Mouse (Mus musculus): ENCODE results near the gene Dmrtc1a.
"Not testable (repeated sequence)": the region's sequence is repeated elsewhere in the genome, so short reads cannot be mapped to it uniquely, and the experiment has no call there.

Dmrtc1a gene

DNA sequence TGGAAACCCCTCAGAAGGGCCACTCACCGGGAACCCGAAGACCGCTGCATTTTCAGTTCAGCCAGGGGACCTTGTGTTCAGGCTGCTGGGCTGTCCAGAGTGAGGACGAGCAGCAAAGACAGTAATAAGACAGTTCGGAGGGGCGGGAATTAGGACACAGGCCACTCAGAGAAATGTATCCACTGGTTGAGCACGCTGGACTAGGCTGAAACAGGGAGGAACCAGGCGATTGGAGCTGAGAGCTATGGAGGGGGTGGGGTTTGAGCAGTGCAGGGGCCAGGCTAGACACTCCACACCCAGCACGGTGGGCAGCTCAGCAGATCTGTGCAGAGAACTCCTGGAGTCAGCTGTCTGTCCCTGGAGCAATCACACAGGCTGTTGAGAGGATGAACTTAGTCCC lies at the start of gene Dmrtc1a, which contains the start of gene 1700011M02Rik:
TSS of gene Dmrtc1a (minus strand) at position 101 of the 400 bp plus-strand sequence.
TSS of gene 1700011M02Rik (plus strand) at position 319 of the 400 bp plus-strand sequence.
- not testable (repeated sequence) for DNase-seq (ENCODE audit: low read depth, low spot score)

DNA sequence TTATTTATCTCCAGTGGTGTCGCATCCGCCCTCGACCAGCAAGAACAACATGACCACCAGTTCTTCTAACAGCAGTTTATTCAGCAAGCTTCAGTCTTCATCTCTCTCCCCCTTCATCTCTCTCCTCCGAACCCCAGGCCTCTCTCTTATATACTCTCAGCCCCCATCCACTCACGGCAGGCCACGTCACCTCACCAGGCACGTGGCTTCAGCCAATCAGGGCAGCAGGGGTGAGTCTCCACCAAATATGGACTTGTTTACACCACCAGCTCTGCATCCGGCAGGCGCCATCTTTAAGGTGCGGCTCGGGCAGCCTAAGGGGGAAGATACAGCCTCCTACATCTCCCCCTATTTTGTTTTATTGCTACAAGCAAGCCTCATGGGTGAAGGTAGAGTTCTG lies 41.6 kb upstream of the Dmrtc1a start:
- DNase-seq (ENCODE audit: low read depth, low spot score) = not testable (repeated sequence)

DNA sequence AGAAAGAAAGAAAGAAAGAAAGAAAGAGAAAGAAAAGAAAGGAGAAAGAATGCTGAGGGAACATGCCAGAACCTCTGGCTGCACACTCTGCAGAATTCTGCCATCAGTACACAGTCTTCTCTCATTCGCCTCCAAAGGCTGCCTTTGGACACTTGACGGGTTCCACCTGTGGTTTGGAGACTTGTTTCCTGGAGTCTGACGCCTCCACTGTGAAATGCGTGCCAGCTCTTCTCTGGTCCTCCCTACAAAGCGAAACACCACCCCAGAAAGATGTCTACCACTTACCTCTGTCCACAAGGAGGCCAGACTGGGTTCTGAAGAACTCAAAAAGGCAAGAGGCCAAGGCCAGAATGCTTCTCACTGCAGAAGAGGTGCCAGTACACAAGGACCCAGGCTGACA lies 28.3 kb upstream of the Dmrtc1a start:
- DNase-seq (ENCODE audit: low read depth, low spot score) = no peak

DNA sequence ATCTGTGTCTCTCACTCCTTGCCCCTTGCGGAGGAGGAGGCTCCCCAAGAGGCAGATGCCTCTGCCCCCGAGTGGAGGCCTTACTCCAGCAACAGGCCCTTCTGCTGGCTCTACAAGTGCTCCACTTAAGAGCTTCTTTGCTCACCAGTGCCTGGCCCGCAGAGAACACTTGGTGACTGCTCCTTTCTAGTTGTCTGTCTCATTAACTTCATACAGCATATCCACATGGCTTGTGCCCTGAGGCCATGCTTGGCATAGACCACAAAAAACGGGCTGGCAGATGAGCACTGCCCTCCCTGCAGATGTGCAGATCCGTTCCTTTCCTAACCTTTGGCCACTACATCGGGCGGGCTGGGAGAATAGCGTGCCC lies 25.9 kb upstream of the Dmrtc1a start:
- DNase-seq (ENCODE audit: low read depth, low spot score) = no peak

DNA sequence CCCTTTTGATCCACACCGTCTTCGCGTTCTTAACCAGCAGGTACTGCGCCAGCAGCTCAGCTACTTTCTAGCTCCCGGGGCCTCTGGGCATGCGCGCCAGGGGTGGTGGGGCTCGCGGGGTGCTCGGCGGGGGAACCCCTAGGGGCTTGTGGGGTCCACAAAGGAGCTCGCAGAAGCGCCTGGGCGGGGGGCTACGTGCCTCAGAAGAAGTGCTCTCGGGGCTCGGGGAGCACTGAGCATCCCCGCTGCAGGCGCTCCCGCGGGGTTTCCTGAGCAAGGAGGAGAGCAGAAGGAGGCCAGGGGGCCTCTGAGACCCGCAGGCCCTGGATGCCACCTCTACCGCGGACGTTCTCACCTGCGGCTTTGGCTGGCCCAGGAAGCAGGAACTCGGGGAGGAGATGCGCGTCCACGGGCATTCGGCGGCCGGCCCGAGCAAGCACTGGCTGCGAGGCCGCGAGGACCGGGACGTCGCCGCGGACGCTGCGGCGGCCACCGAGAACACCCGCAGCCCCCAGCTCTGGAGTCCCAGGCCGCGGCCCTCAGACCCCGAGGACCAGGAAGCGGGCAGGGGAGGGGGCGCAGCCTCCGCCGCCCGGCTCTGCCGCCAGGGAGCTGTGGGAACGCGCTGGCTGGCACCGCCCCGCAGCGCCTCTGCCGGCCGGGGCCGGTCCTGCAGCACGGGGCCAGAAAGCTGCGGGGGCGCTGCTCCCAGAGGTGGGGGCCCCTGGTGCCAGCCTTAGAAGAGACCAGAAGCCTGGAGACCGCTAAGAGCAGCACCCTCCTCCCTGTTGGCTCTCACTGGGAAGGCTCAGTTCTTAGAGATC lies 25.3 kb upstream of the Dmrtc1a start:
- DNase-seq (ENCODE audit: low read depth, low spot score) = no peak

DNA sequence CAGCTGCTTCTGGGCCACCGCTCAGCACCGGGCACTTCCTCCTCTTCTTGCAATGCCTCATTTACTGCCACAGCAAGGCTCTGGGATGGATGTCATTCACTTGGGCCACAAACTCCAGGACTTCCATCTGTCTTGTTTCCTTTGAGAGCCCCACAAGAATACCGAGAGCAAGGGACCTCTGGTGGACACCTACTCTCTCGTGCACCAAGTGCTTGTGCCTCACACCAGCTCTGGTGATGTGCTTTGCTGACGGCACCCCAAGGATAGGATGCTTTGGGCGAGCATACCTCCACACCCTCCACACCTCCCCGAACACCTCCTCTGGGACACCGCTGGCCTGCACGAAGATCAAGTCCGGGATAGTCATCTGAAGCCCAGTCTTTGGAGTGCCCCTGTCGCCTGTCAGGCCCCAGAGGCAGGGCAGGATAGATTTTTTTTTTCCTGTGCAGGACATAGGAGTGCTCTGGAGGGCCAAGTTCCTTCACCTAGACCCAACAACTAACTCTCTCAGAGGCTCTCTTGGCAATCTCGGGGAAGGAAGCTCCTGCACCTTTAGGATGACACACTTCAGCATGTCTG lies 24.6 kb upstream of the Dmrtc1a start:
- no peak for DNase-seq (ENCODE audit: low read depth, low spot score)

DNA sequence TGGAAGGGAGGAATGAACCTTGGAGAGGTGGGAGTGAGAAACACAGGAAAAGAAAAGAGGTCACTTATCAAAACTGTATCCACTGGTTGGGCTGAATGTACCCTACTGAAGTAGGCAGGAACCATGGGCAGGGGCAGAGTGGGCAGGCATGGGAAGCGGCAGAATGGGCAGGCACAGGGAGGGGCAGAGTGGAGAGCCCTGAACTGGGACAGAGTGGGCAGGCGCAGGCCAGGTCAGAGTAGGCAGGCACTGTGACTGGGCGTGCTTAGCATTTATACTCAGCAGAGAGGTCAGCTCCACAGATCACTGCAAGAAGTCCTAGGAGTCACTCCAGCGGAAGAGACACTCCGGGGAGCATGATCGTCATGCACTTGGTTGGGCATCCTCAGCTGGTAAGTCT lies 19.6 kb upstream of the Dmrtc1a start, which contains the start of gene 1700018G05Rik:
TSS of gene 1700018G05Rik (plus strand) at position 301 of the 400 bp plus-strand sequence.
- not testable (repeated sequence) for DNase-seq (ENCODE audit: low read depth, low spot score)

DNA sequence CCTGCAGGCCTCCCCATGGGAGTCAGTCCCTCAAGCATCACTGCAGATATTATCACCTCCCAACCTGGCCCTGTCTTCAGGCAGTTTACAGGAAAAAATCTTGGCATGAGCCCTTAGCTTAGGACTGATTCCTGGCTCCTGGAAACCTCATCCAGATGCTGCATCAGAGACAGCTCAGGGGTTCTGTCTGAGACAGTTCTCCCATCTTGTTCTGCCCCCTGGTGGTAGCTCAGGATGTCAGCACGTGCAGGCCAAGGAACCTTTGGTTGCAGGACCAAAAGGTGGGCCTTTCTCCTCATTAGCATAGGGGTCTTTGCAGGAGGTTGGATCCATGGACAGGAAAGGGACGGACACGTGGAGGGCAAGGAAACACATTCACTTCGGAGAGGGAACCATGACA lies 18.2 kb upstream of the Dmrtc1a start:
- peak; percentile 33 for DNase-seq (ENCODE audit: low read depth, low spot score)

DNA sequence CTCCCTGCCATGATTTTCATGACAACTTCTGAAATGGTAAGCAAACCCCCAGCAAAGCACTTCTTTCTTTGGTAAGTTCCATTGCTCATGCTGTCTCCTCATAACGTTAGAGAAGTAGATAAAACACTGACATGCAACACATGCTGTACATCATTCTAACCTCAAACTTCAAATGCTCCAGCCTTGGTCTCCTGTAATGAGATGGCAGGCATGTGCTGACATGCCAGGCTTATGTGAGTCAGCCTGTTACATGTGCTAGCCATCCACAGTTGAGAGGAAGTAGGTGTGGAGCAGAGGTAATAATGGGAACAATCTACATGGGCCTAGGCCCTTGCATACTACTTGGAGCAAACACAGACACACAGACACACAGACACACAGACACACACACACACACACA lies 6.3 kb upstream of the Dmrtc1a start:
- not testable (repeated sequence) for DNase-seq (ENCODE audit: low read depth, low spot score)

DNA sequence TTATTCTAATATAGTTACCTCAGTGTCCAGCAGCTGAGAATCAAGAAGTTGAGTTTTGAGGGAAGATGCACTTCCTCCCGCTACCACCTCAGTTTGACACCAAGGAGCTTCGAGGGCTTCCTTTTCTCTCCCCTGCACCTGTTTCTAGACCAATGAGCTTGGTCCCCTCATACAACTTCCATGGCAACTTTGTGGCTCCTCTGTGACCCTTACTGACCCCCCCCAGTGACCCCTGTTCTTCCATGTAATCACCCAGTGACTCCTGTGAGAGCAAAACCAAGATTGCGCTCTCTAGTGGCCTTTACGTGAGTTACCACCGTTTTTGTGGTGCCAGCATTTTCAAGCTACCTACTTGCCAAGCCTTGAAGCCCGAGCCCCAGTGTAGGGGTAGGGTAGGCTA lies 40.6 kb downstream of the Dmrtc1a start, which contains the start of gene 1700031F05Rik:
TSS of gene 1700031F05Rik (minus strand) at position 101 of the 400 bp plus-strand sequence.
- DNase-seq (ENCODE audit: low read depth, low spot score) = no peak

DNA sequence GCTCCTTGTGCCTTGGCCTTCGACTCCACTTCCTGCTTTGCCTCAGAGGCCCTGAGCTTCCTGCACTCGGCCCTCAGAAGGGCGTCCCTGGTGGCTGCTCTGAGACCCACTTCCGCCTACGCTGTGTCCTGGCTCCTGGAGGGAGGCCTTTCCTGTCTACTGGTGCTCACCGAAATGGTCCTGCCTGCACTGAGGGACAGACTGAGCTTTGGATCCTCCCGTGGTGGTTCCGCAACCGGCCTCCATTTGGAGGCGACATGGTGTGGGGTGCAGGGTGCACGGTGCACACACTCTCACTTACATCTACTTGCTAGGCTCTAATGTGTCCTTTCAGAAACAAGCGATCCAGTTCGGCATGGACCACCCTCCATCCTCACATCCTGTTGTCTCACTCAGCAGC lies 54.0 kb downstream of the Dmrtc1a start, which contains the start of gene Dmrtc1c2:
TSS of gene Dmrtc1c2 (minus strand) at position 101 of the 400 bp plus-strand sequence.
- DNase-seq (ENCODE audit: low read depth, low spot score) = not testable (repeated sequence)

Data from 3T3-L1 (cell line).